Mouse (Mus musculus) T-helper 1 cell (primary cell): ENCODE results near the gene Fgfr2.

Experiments used
- in situ Hi-C: fragments of 300-600 bp; cut with MboI, MseI; formaldehyde crosslinking; loops from one replicate; pipeline ENCODE4 v1.15.1; 2025; ENCODE audit warnings: high pct_unique_total_duplicates

Fgfr2 gene

DNA sequence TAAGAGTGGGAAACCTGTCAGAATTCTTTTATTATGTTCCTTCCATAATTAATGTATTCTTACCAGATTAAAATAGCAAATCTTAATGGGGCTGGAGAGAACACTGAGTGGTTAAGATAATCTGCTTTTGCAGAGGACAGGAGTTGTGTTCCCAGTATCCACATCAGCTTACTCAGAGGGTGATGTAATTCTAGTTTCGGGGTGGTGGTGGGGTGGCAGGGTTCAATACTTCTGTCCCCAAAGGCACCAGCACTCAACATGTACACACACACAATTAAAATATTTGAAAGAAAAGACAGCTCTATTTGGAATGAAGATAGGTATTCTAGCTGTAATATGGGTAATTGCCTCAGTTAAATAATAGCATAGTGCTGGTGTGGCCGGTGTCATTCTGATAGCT, 182.6 kb downstream of the Fgfr2 start:
- in situ Hi-C loops = loop anchor here (25.0 kb wide), 1 partner anchor 1378 kb away; the partner anchor contains the start of gene Bub3

DNA sequence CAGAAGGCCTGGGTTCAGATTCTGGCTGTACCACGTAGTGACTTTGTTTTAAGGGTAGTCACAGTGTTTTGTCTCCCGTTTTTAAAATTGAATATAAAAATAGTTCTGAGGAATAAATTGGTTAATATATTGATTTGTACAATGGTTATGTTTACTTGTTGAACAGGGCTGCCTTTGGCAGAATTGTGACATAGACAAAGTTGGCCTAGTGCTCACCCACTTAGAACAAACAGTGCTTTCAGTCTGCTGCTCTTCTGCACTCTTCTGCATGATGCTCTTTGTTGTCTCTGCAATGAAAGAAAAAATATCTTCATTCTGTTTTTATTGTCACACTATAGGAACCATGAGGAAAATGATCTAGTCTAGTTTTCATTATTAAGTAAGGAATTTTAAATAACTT, 184.0 kb downstream of the Fgfr2 start:
- in situ Hi-C loops = loop anchor here (25.0 kb wide), 1 partner anchor 1377 kb away; the partner anchor contains the start of gene Bub3

DNA sequence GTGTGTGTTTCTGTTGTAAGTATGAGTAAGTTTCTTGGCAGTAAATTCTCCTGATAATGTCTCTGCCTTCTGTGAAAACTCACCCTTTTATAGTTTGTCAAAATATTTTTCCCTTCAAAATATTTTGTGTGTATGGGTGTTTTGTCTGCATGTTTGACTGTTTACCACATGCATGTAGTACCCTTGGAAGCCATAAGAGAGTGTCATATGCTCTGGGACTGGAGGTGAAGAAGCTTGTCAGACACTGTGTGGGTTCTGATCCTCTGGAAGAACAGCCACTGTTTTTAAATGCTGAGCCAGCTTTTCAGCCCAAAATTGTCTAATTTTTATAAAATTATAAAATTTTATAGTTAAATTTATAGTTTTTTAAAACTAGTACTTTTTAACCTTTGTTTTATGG, 188.4 kb downstream of the Fgfr2 start:
- in situ Hi-C loops = loop anchor here (25.0 kb wide), 1 partner anchor 1372 kb away; the partner anchor contains the start of gene Bub3

- in situ Hi-C loops = loop anchor here (25.0 kb wide), 1 partner anchor 1371 kb away; the partner anchor contains the start of gene Bub3
Observed at GRCm38 (mm10) chr7:132933331-132933730, 189.8 kb downstream of the Fgfr2 start.

- in situ Hi-C loops = loop anchor here (25.0 kb wide), 1 partner anchor 1369 kb away; the partner anchor contains the start of gene Bub3
Observed at GRCm38 (mm10) chr7:132931560-132932351, 191.4 kb downstream of the Fgfr2 start.

DNA sequence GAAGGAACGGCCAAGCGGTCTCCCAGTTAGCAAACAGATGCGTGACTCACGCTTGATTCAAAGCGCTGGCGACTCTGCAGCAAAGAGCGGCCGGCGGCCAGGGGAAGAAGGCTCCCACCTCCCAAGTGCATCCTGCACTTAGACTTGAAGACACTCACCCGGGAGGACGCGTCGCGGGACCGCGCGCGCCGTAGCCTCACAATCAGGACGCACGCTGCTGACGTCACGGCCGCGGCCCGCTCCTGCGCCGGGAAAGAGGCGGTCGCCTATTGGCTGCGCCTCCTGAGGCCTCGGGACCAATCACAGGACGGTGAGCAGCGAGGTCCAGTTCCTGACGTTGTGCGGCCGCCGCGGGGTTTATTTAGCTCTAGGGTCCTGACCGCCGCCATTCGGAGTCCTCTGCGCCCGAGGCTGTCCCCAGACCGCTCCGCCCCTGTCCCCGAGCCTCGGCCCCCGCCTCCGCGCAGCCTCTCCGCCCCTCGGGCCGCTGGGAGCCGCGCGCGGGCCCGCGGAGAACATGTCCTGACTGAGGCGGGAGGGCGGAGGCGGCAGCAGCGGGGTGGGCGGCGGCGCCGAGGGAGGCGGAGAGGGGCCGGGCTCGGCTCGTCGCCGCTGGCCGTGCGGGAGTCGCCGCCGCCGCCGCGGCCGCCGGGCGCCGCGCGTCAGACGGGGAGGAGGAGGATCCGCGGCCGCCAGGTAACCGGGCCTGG, 192.1 kb downstream of the Fgfr2 start, which contains the start of gene Zranb1:
Gene Zranb1 (plus strand): TSS at position 293 of the 710 bp plus-strand sequence.
- in situ Hi-C loops = loop anchor here (25.0 kb wide), 1 partner anchor 1369 kb away; the partner anchor contains the start of gene Bub3

DNA sequence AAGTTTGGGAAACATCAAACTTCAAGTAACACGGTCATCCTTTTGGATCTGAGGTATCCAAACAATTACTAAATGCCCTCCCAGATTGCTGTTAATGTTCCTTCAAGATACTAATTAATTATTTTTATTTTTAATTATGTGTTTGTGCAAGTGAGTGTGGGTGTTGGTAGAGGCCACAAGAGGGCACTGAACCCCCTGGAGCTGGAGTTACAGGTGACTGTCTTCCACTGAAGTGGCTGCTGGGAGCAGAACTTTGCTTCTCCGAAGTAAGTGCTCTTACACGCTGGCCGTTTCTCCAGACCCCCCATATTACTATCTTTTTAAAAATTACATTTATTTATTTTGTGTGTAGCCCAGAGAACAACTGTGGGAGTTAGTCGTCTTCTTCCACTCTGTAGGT, 193.1 kb downstream of the Fgfr2 start:
- in situ Hi-C loops = loop anchor here (25.0 kb wide), 1 partner anchor 1368 kb away; the partner anchor contains the start of gene Bub3

GRCm38 (mm10) chr7:132927201-132927600, 195.9 kb downstream of the Fgfr2 start:
- in situ Hi-C loops = loop anchor here (25.0 kb wide), 1 partner anchor 1365 kb away; the partner anchor contains the start of gene Bub3

- in situ Hi-C loops = loop anchor here (25.0 kb wide), 1 partner anchor 1363 kb away; the partner anchor contains the start of gene Bub3
Observed at GRCm38 (mm10) chr7:132925227-132925626, 197.9 kb downstream of the Fgfr2 start.

GRCm38 (mm10) chr7:132921971-132922370, 201.2 kb downstream of the Fgfr2 start:
- in situ Hi-C loops = no loop called here

DNA sequence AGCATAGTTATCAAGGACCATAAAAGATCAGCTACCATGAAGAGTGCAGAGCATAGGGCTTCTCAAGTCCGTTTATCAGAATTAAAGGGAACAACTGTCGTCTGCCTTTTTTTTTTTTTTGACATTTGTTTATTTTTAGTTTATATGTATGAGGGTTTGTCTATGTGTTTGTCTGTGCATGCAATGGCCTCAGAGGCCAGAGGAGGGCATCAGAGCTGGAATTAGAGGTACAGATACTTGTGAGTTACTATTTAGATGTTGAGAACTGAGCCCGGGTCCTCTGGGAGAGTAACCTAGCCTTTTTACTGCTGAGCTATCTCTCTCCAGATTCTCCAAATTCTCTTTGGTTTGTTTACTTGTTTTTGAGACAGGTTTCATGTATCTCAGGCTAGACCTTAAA, 219.4 kb downstream of the Fgfr2 start:
- in situ Hi-C loops = loop anchor here (10.0 kb wide), 2 partner anchors 499 to 1909 kb away; no protein-coding TSS in a partner anchor

- in situ Hi-C loops = loop anchor here (10.0 kb wide), 2 partner anchors 496 to 1906 kb away; no protein-coding TSS in a partner anchor
Observed at GRCm38 (mm10) chr7:132900826-132901531, 222.2 kb downstream of the Fgfr2 start.

GRCm38 (mm10) chr7:132898234-132898633, 224.9 kb downstream of the Fgfr2 start:
- in situ Hi-C loops = loop anchor here (5.0 kb wide), 1 partner anchor 246 kb away; no protein-coding TSS in a partner anchor

GRCm38 (mm10) chr7:132897258-132897657, 225.9 kb downstream of the Fgfr2 start:
- in situ Hi-C loops = loop anchor here (5.0 kb wide), 1 partner anchor 245 kb away; no protein-coding TSS in a partner anchor

- in situ Hi-C loops = loop anchor here (5.0 kb wide), 1 partner anchor 244 kb away; no protein-coding TSS in a partner anchor
Observed at GRCm38 (mm10) chr7:132896206-132896815, 226.8 kb downstream of the Fgfr2 start.

DNA sequence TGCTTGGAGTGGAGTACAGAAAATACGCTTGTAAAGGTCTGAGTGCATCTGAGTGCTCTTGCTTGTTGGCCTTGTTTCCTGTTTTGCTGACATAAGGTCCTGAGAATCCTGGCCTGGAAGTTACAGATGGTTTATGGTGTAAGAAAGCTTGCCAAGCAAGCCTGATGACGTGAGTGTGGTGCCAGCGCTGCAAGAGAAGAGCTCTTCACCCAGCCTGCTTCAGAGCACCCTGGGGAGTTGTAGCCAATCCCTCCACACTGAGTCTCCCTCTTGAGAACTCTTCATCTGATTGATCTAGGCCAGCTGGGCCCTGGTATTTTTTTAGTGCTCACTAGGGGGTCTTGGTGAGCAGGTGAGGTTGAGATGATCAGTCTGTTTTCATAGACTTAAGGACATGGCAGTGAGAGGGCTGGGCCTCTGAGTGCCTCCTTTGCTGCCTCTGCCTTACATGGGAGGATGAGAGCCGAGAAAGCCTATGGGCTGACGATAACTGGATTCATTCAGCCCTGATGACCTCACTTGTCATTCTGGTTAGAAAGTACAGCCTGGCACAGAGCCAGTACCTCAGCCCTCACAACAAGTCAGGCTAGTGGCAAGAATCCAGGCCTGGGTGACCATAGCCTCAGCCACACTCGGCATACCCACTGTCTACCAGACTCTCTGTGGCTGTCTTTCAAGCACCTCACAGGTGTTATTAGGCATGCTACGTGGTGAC, 228.2 kb downstream of the Fgfr2 start:
- in situ Hi-C loops = loop anchor here (5.0 kb wide), 1 partner anchor 243 kb away; no protein-coding TSS in a partner anchor

DNA sequence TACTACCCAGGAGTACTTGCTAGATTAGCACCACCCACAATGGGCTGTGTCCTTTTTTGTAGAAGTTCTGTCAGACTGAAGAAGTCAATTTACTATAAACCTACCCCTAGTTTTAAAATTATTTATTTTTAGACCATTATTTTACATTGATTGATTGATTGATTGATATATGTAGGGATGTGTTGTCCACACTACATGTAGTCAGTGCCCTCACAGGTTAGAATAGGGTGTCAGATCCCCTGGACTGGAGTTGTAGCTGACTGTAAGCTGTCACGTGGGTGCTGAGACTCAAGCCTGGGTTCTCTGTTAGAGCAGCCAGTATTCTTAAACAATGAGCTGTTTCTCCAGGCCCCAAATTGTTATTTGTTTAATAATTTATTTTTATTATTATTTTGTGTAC, 229.8 kb downstream of the Fgfr2 start:
- in situ Hi-C loops = no loop called here

DNA sequence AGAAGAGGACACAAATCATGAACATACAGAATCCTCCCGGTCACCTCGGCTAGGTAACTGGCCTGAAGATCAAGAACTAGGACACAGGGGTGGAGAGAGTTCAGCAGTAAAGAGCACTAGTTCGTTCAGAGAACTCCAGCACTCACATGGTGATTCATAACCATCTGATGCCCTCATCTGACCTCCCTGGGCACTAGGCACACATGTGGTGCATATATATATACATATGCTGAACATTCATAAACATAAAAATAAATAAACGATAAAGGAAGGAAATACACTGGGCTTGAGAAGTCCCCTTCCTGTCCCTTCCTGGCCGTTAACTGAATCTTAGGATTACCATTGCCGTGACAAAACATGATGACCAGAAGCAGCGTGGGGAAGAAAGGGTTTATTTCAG, 230.3 kb downstream of the Fgfr2 start:
- in situ Hi-C loops = no loop called here

DNA sequence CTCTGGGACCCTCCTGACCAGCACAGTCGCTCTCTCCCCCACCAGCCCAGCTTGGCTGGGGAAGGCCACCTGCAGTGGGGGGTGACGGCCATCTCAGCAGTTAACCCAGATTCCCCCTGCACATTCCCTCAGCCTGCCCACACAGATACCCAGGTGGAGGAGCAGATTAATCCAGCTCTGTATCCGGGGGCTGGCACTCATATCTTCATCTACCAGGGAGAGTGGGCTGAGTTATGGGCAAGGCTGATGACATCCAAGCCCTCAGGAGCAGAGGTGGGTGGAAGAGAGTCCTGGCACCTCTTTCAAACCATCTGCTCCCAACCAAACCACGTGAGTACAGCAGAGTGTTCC, 230.9 kb downstream of the Fgfr2 start:
- in situ Hi-C loops = no loop called here
